9 mouse cellular contexts compared by ENCODE assay signal in the genomic region with DNA sequence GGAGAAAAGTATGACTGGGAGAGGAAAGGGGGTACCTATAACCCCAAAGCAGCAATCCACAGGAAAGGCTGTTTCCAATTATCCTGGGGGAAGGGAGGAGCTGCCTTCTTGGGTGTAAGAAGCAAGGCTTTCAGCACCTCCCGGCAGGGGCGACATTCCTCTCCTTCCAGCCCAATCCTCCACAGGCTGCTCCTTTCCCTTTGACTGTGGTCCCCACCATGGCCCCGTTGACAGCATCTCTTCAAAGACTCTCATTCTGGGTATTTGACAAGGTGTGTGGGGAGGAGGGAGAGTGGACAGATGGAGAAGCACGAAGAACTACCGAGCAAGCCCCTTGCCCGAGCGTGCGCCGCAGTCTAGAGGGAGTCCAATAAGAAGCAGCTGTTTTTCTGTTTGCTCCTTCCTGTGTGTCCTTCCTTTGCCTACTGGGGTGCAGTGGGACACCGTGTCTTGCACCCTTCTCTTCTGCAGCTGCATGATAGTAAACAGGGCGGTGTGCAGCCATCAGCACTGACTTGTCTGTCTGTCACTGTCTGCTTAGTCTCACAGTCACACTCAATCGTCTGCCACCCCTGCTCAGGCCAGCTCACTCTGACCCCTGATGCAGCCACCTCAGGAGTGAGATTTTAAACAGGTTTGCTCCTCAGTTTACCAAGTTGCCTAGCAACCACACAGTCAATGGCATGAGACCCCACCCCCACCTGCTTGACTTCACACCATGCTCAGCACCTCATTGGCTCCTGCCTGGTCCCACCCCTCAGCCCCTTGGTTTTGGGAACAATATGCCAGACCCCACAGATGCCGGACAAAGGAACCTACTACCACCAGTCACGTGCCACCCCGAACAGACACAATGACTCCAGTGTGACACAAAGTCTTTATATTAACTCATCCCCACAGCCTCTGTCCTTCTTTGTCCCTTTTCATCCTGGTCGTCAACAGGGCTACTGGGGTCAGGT. TPM values are rescaled to one million over a fixed set of nuclear protein-coding genes. Genes with fewer than 3 reads are reported as not detected.
DNase-seq lines count a peak whose midpoint lies in the region; ATAC-seq and TF ChIP-seq lines count a peak whose summit lies in the region.
"Had no signal": no experiment of that assay in that cellular context is flagged by ENCODE, and none has a peak within 500 bp of the region (broad histone marks: within the 10 kb centered on the region; RNA-seq: fewer than 3 reads in every experiment).

No protein-coding gene starts in this region.

- H3K36me3 ChIP-seq in embryonic facial prominence, embryonic 10.5 days (replicated peaks): peaks cover 65% of the 10 kb centered on the region
- peaks cover 5% of the 10 kb centered on the region for H3K36me3 ChIP-seq in hindbrain, embryonic 16.5 days (ENCODE audit: control insufficient read depth, insufficient read depth, low read length)
- peaks cover 31% of the 10 kb centered on the region for H3K36me3 ChIP-seq in neural tube, embryonic 12.5 days

- H3K27ac ChIP-seq in layer of hippocampus, adult 2 months: peak overlapping the region; percentile 98
- H3K27ac ChIP-seq in embryonic facial prominence, embryonic 10.5 days (replicated peaks): peak overlapping the region; percentile 97
- H3K27ac ChIP-seq in hindbrain, embryonic 16.5 days (ENCODE audit: low read depth, low read length): peak overlapping the region; percentile 41; the same call in 1 of the 2 replicates
- H3K27ac ChIP-seq in neural tube, embryonic 12.5 days: 0 out of 2 replicates have a peak overlapping the region, but pooled peaks have one; percentile 4

- peak; percentile 60 for ATAC-seq in hindbrain, embryonic 16.5 days
- 0 out of 2 replicates have a peak, but pooled peaks have one; percentile 18 for ATAC-seq in neural tube, embryonic 12.5 days (ENCODE audit: low FRiP score, low read depth)
- ATAC-seq in erythroblast, adult 5-6 weeks (replicated peaks; ENCODE audit: low FRiP score, poor library complexity, severe bottlenecking): no peak

- H3K4me3 ChIP-seq in layer of hippocampus, adult 2 months: peak overlapping the region; percentile 83
- H3K4me3 ChIP-seq in embryonic facial prominence, embryonic 10.5 days: peak overlapping the region; percentile 89
- H3K4me3 ChIP-seq in hindbrain, embryonic 16.5 days (ENCODE audit: low read length): peak overlapping the region; percentile 66
- no peak overlapping the region for H3K4me3 ChIP-seq in neural tube, embryonic 12.5 days
- H3K4me3 ChIP-seq: myocyte had no signal

- 10% methylated on average over 16 of the region's 16 CpGs for WGBS in embryonic facial prominence, embryonic 10.5 days
- 12% methylated on average over 16 of the region's 16 CpGs for WGBS in hindbrain, embryonic 16.5 days
- 23% methylated on average over 16 of the region's 16 CpGs for WGBS in neural tube, embryonic 12.5 days

- no peak for DNase-seq in layer of hippocampus, adult 2 months (ENCODE audit: low spot score in 2 of 2)
- no peak for DNase-seq in layer of hippocampus, postnatal 14 days (ENCODE audit: low spot score in 2 of 2)
- DNase-seq in embryonic facial prominence, embryonic 10.5 days (ENCODE audit: low spot score): peak; percentile 81
- DNase-seq in cerebellum, adult 18-20 months: no peak
- no peak for DNase-seq in adrenal gland, postnatal 36 days

- peaks cover 22% of the 10 kb centered on the region for H3K27me3 ChIP-seq in embryonic facial prominence, embryonic 10.5 days (replicated peaks; ENCODE audit: low read depth, poor library complexity, severe bottlenecking)
- H3K27me3 ChIP-seq in hindbrain, embryonic 16.5 days (replicated peaks; ENCODE audit: control insufficient read depth, insufficient read depth, low read length): no peaks in the 10 kb centered on the region
- no peaks in the 10 kb centered on the region for H3K27me3 ChIP-seq in neural tube, embryonic 12.5 days (replicated peaks)

- H3K9me3 ChIP-seq in embryonic facial prominence, embryonic 10.5 days: no peaks in the 10 kb centered on the region
- no peaks in the 10 kb centered on the region for H3K9me3 ChIP-seq in hindbrain, embryonic 16.5 days (ENCODE audit: control insufficient read depth, low read length)
- H3K9me3 ChIP-seq in neural tube, embryonic 12.5 days: no peaks in the 10 kb centered on the region

- H3K4me2 ChIP-seq in hindbrain, embryonic 16.5 days (ENCODE audit: low read length): peak overlapping the region; percentile 92
- H3K4me2 ChIP-seq in neural tube, embryonic 12.5 days (replicated peaks): peak overlapping the region; percentile 95

- peak; percentile 29; the same call in 1 of the 2 replicates for TF ChIP-seq CTCF in layer of hippocampus, adult 2 months (conservative IDR thresholded peaks at IDR 0.05)

- peak overlapping the region; percentile 88; the same call in 1 of the 2 replicates for H3K9ac ChIP-seq in hindbrain, embryonic 16.5 days (ENCODE audit: low read depth, low read length)
- H3K9ac ChIP-seq in neural tube, embryonic 12.5 days: peak overlapping the region; percentile 91

- H3K4me1 ChIP-seq in embryonic facial prominence, embryonic 10.5 days: peaks cover 97% of the 10 kb centered on the region
- peaks cover 46% of the 10 kb centered on the region for H3K4me1 ChIP-seq in hindbrain, embryonic 16.5 days (ENCODE audit: control insufficient read depth, insufficient read depth, low read depth, low read length)
- peaks cover 59% of the 10 kb centered on the region for H3K4me1 ChIP-seq in neural tube, embryonic 12.5 days

RNA-seq across cellular contexts. Expression of a gene that starts 1.2 kb away (rescaled TPM):
- total RNA-seq in layer of hippocampus, adult 2 months (2021): 100 to 1,000 TPM; 113 to 116 TPM
- total RNA-seq in layer of hippocampus, postnatal 14 days (2021): 100 to 1,000 TPM; 144 to 156 TPM
- polyA plus RNA-seq in embryonic facial prominence, embryonic 10.5 days (2016; fragmentation: Nextera tagmentation; extraction: Ambion mirVana): 29.5 and 29.8 TPM in 2 replicates
- 104 and 132 TPM in 2 replicates for polyA plus RNA-seq in hindbrain, embryonic 16.5 days (2015; fragmentation: Nextera tagmentation; extraction: Ambion mirVana)
- polyA plus RNA-seq in neural tube, embryonic 12.5 days (2016; fragmentation: Nextera tagmentation; extraction: Ambion mirVana): 54.4 and 57.4 TPM in 2 replicates
- total RNA-seq in erythroblast, adult 5-6 weeks (2015; ENCODE audit: low replicate concordance): 1.2 TPM in 1 of 2 replicates, not detected in the other
- total RNA-seq in erythroblast, adult 5-6 weeks (2017; ENCODE audit: low replicate concordance): 1.3 and 2.2 TPM in 2 replicates
- 1 to 10 TPM in 1 of 2 experiments, under 1 TPM in 1; 0.66 to 1.1 TPM for total RNA-seq in adrenal gland, postnatal 36 days (2021)

RNA-seq across cellular contexts. Expression of a gene that starts 12.3 kb away (rescaled TPM):
- total RNA-seq in layer of hippocampus, adult 2 months (2021): 1 to 10 TPM; 4.6 to 5.2 TPM
- 1 to 10 TPM; 5.8 to 6.3 TPM for total RNA-seq in layer of hippocampus, postnatal 14 days (2021)
- 1.3 and 1.4 TPM in 2 replicates for polyA plus RNA-seq in embryonic facial prominence, embryonic 10.5 days (2016; fragmentation: Nextera tagmentation; extraction: Ambion mirVana)
- polyA plus RNA-seq in hindbrain, embryonic 16.5 days (2015; fragmentation: Nextera tagmentation; extraction: Ambion mirVana): 3.0 and 4.0 TPM in 2 replicates
- 1.6 and 1.9 TPM in 2 replicates for polyA plus RNA-seq in neural tube, embryonic 12.5 days (2016; fragmentation: Nextera tagmentation; extraction: Ambion mirVana)
- total RNA-seq in erythroblast, adult 5-6 weeks (2015; ENCODE audit: low replicate concordance): not detected in 2 replicates
- not detected in 2 replicates for total RNA-seq in erythroblast, adult 5-6 weeks (2017; ENCODE audit: low replicate concordance)
- total RNA-seq in adrenal gland, postnatal 36 days (2021): under 1 TPM; 0.10 to 0.30 TPM

RNA-seq across cellular contexts. Expression of a gene that starts 18.9 kb away (rescaled TPM):
- total RNA-seq in layer of hippocampus, adult 2 months (2021): 10 to 100 TPM; 12.0 to 14.3 TPM
- total RNA-seq in layer of hippocampus, postnatal 14 days (2021): 1 to 10 TPM; 8.6 to 9.5 TPM
- polyA plus RNA-seq in embryonic facial prominence, embryonic 10.5 days (2016; fragmentation: Nextera tagmentation; extraction: Ambion mirVana): 41.6 and 43.5 TPM in 2 replicates
- 18.2 and 20.1 TPM in 2 replicates for polyA plus RNA-seq in hindbrain, embryonic 16.5 days (2015; fragmentation: Nextera tagmentation; extraction: Ambion mirVana)
- 32.2 and 32.4 TPM in 2 replicates for polyA plus RNA-seq in neural tube, embryonic 12.5 days (2016; fragmentation: Nextera tagmentation; extraction: Ambion mirVana)
- 18.4 and 21.3 TPM in 2 replicates for total RNA-seq in erythroblast, adult 5-6 weeks (2015; ENCODE audit: low replicate concordance)
- total RNA-seq in erythroblast, adult 5-6 weeks (2017; ENCODE audit: low replicate concordance): 7.7 and 8.9 TPM in 2 replicates
- total RNA-seq in adrenal gland, postnatal 36 days (2021): 1 to 10 TPM; 9.2 to 9.7 TPM

RNA-seq across cellular contexts. Expression of a gene that starts 19.0 kb away (rescaled TPM):
- total RNA-seq in layer of hippocampus, adult 2 months (2021): 10 to 100 TPM; 28.5 to 32.3 TPM
- total RNA-seq in layer of hippocampus, postnatal 14 days (2021): 10 to 100 TPM; 27.3 to 29.6 TPM
- polyA plus RNA-seq in embryonic facial prominence, embryonic 10.5 days (2016; fragmentation: Nextera tagmentation; extraction: Ambion mirVana): 219 and 225 TPM in 2 replicates
- 47.9 and 57.9 TPM in 2 replicates for polyA plus RNA-seq in hindbrain, embryonic 16.5 days (2015; fragmentation: Nextera tagmentation; extraction: Ambion mirVana)
- 116 and 120 TPM in 2 replicates for polyA plus RNA-seq in neural tube, embryonic 12.5 days (2016; fragmentation: Nextera tagmentation; extraction: Ambion mirVana)
- total RNA-seq in erythroblast, adult 5-6 weeks (2015; ENCODE audit: low replicate concordance): 44.6 and 56.8 TPM in 2 replicates
- 25.1 and 28.0 TPM in 2 replicates for total RNA-seq in erythroblast, adult 5-6 weeks (2017; ENCODE audit: low replicate concordance)
- 10 to 100 TPM; 63.3 to 64.7 TPM for total RNA-seq in adrenal gland, postnatal 36 days (2021)

RNA-seq across cellular contexts. Expression of a gene that starts 44.6 kb away (rescaled TPM):
- total RNA-seq in layer of hippocampus, adult 2 months (2021): 100 to 1,000 TPM; 391 to 411 TPM
- total RNA-seq in layer of hippocampus, postnatal 14 days (2021): 100 to 1,000 TPM; 513 to 551 TPM
- 3.2 TPM in 2 replicates for polyA plus RNA-seq in embryonic facial prominence, embryonic 10.5 days (2016; fragmentation: Nextera tagmentation; extraction: Ambion mirVana)
- 105 and 117 TPM in 2 replicates for polyA plus RNA-seq in hindbrain, embryonic 16.5 days (2015; fragmentation: Nextera tagmentation; extraction: Ambion mirVana)
- 8.4 and 10.8 TPM in 2 replicates for polyA plus RNA-seq in neural tube, embryonic 12.5 days (2016; fragmentation: Nextera tagmentation; extraction: Ambion mirVana)
- 10.6 and 24.0 TPM in 2 replicates for total RNA-seq in erythroblast, adult 5-6 weeks (2015; ENCODE audit: low replicate concordance)
- total RNA-seq in erythroblast, adult 5-6 weeks (2017; ENCODE audit: low replicate concordance): 1.2 and 4.0 TPM in 2 replicates
- 10 to 100 TPM; 28.5 to 45.4 TPM for total RNA-seq in adrenal gland, postnatal 36 days (2021)

Comparison
In these comparisons a context has a peak if more than half of its experiments do, and no peak if none do; other contexts are left out.
1. H3K27ac ChIP-seq: peak in every context shown above with its lines; median percentile 98 in layer of hippocampus, adult 2 months; 97 in embryonic facial prominence, embryonic 10.5 days; 41 in hindbrain, embryonic 16.5 days; 4 in neural tube, embryonic 12.5 days.
2. RNA of a gene that starts 1.2 kb away (total RNA-seq): 144 to 156 TPM in layer of hippocampus, postnatal 14 days and 113 to 116 TPM in layer of hippocampus, adult 2 months; 1.2 to 2.2 TPM in erythroblast, adult 5-6 weeks and 0.66 to 1.1 TPM in adrenal gland, postnatal 36 days; every median in the first group is over 10 times any median in the second.
3. RNA of a gene that starts 12.3 kb away (total RNA-seq): 5.8 to 6.3 TPM in layer of hippocampus, postnatal 14 days and 4.6 to 5.2 TPM in layer of hippocampus, adult 2 months; 0.10 to 0.30 TPM in adrenal gland, postnatal 36 days and not detected in erythroblast, adult 5-6 weeks; every median in the first group is over 4 times any median in the second.